Mouse (Mus musculus) olfactory bulb, adult 2 months (tissue): ENCODE measurements around the gene Ppm1h.

ENCODE experiments used
- CTCF ChIP-seq: fragments of 200-500 bp; IDR thresholded peaks from 2 replicates; pipeline ENCODE4 v1.5.1; 2012; ENCODE audit warnings: low read depth, mild to moderate bottlenecking, low read length, moderate library complexity; ENCODE audit not compliant: insufficient read depth
- POLR2A ChIP-seq: fragments of 200-500 bp; IDR thresholded peaks from 2 replicates; pipeline ENCODE4 v1.6.1; 2012; ENCODE audit warnings: mild to moderate bottlenecking, low read depth, low read length, moderate library complexity; ENCODE audit not compliant: insufficient read depth

GRCm38 (mm10) chr10:122800003-122800731 is 121.6 kb downstream of the Ppm1h start:
- TF ChIP-seq CTCF (no peak), POLR2A (no peak)
